Mouse (Mus musculus) urinary bladder, postnatal 0 days (tissue): ENCODE data around the gene Vmn2r30. TPM values are rescaled to one million over a fixed set of nuclear protein-coding genes. Genes with fewer than 3 reads are reported as not detected.

Experiments
- microRNA-seq: library from miRNA; unstranded; fragments of <30 nt; microRNA quantifications from one replicate; pipeline ENCODE4, GENCODE M21; 2016
- polyA plus RNA-seq: library from polyadenylated mRNA; unstranded; fragments of >200 nt; fragmentation: Nextera tagmentation; extraction: Ambion mirVana; gene quantifications from 2 replicates; pipeline ENCODE4 v1.2.1, GENCODE M21; 2015

Gene Vmn2r30
- polyA plus RNA-seq, result not detected in 2 replicates

DNA sequence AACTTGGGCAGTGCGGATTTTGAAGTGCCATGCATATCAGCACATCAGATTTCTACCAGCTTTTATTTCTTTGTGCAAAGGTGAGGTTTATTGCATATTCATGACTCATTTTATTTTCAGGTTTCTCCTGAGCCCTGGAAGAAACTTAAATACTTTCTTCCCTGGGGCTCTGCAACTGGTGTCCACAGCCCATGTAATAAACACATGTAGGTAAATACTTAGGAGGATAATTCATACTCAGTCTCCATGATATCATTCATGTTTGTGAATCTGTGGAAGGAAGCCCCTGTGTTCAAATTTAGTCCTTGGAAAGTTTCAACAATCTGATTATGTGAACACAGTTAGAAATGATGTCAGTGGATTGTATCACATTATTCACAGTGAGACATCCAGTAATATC is at the start of gene Vmn2r30:
TSS of gene Vmn2r30 (minus strand) at position 101 of the 400 bp plus-strand sequence.

DNA sequence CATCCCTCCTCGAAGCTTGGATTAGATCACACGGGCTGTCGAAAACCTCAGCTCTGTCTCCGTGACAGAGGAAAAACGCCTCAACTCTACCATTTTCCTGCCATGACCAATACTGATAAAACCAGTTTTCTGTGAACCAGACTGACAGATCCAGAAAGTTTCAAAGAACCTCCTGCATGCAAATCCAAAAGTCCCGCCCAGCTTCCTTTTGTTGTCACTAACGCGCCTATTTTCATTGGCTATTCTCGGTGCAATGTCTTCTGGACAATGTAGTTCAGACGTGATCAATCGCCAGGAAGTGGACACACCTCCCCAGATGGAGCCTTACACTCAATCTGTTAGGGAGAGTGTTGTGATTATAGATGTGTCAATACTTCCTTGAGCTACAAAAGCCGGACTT is 37.0 kb upstream of the Vmn2r30 start, which contains the start of gene Gm45783:
TSS of gene Gm45783 (minus strand) at position 143 of the 400 bp plus-strand sequence.

DNA sequence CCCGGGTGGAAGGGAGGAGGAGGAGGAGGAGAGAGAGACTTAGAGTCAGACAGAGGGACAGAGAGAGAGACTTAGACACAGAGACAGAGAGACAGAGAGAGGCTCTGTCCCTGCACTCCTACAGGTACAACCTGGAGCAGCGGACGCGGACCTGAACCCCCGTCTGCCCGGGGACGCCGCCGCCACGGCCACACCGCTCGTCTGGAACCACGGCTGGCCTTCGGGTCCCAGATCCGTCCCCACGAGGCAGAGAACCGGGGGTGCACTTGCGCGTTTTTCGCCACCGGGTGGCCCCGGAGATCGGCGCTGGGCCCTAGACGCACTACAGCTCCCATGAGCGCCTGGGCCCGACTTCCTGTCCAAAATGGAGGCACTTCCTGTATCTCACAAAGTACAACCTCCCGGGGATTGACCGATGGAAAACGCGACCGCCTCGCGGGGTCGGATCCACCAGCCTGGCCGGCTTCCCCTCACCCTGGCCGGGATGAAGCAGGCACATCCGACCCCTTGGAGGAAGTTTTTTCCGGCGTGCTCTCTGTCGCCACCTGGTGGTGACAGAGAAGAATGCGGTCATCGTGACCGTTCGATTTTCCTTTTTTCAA is 59.3 kb downstream of the Vmn2r30 start, which contains the start of gene Gm45844:
TSS of gene Gm45844 (minus strand) at position 324 of the 602 bp plus-strand sequence.

Small RNA genes within 50 kb of the gene (microRNA-seq; reads per million reads assigned to microRNA genes)
- 1.5 reads per million for gene Mir5620

Other genes starting within 250 kb of the Vmn2r30 start
- gene Zfp954, start 216.1 kb downstream of the Vmn2r30 start, polyA plus RNA-seq, result 6.0 and 7.3 TPM in 2 replicates
- gene Zfp773, start 200.9 kb downstream of the Vmn2r30 start, polyA plus RNA-seq, result 0.37 and 0.50 TPM in 2 replicates
- gene Zfp418, start 166.3 kb downstream of the Vmn2r30 start, polyA plus RNA-seq, result 0.84 and 0.87 TPM in 2 replicates
- 4.9 and 6.0 TPM in 2 replicates for gene Zfp772, start 127.6 kb downstream of the Vmn2r30 start, polyA plus RNA-seq
- gene Vmn2r29, start 90.3 kb downstream of the Vmn2r30 start, polyA plus RNA-seq, result not detected in 2 replicates
- 1.7 and 2.4 TPM in 2 replicates for gene Gm45844, start 59.3 kb downstream of the Vmn2r30 start, polyA plus RNA-seq
- gene Clcn4, start 36.8 kb downstream of the Vmn2r30 start, polyA plus RNA-seq, result 35.1 and 35.6 TPM in 2 replicates
- not detected in 2 replicates for gene Gm45783, start 37.0 kb upstream of the Vmn2r30 start, polyA plus RNA-seq
- gene Vmn2r31, start 62.1 kb upstream of the Vmn2r30 start, polyA plus RNA-seq, result not detected in 2 replicates
- not detected in 2 replicates for gene Vmn2r32, start 142.4 kb upstream of the Vmn2r30 start, polyA plus RNA-seq
- not detected in 2 replicates for gene Vmn2r33, start 229.2 kb upstream of the Vmn2r30 start, polyA plus RNA-seq